Mouse (Mus musculus): ENCODE measurements around the gene Trpm8. TPM values are rescaled to one million over a fixed set of nuclear protein-coding genes. Genes with fewer than 3 reads are reported as not detected.

Gene Trpm8
- polyA plus RNA-seq, 1 experiment from 2014 or later: not detected

DNA sequence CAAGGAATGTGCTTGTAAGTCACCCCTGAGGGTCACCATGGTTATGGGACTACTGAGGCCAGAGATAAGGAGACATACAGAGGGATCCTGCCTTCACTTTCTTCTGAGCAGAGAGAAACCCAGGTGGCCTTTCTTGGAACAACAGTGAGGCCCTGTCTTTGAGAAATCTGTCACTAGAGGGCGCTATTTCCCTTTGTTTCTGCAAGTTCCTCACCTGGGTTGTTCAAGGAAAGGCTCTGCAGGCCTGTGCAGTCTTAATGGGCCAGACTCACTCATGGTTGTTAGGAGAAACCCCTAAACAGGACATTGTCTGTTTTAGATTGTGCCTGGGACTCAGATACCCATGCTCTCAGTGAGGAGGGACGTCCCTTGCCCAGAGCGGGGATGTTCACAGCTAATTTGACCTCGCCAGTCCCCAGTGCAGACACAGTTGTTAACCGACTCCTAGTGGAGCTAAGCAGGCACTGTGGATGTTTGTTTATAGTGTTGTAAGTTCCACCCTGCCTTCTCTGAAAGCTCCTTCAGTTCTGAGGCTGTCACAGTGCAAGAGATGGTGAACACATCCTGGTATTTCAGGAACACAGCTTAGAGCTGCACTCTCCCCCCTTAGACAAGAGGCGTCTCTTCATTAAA lies 80.1 kb downstream of the Trpm8 start:
- H3K4me1 ChIP-seq: no peaks in the 10 kb centered on the region
- no peak overlapping the region for H3K9ac ChIP-seq
- H3K9me3 ChIP-seq: no peaks in the 10 kb centered on the region
- peak; percentile 65; the same call in 1 of the 2 replicates for ATAC-seq (ENCODE audit: insufficient number of reproducible peaks, low FRiP score, low TSS enrichment, low read depth)
- H3K27ac ChIP-seq: no peak overlapping the region
- H3K4me3 ChIP-seq: no peak overlapping the region
- H3K36me3 ChIP-seq: no peaks in the 10 kb centered on the region
- no peak overlapping the region for H3K4me2 ChIP-seq
- 46% methylated on average over 6 of the region's 6 CpGs for WGBS
- no peaks in the 10 kb centered on the region for H3K27me3 ChIP-seq

- Histone ChIP-seq H3K4me3 (no peak overlapping the region), H3K4me2 (no peak overlapping the region), H3K27me3 (no peaks in the 10 kb centered on the region), H3K9ac (no peak overlapping the region), H3K36me3 (no peaks in the 10 kb centered on the region), H3K4me1 (no peaks in the 10 kb centered on the region), H3K27ac (no peak overlapping the region), H3K9me3 (no peaks in the 10 kb centered on the region)
- ATAC-seq (ENCODE audit: insufficient number of reproducible peaks, low FRiP score, low TSS enrichment, low read depth): no peak
- 75% methylated on average over 7 of the region's 7 CpGs for WGBS
These were observed 80.7 kb downstream of the Trpm8 start for GRCm38 (mm10) chr1:88358102-88358654.

GRCm38 (mm10) chr1:88361085-88361484 lies 83.6 kb downstream of the Trpm8 start:
- Histone ChIP-seq H3K4me2 (no peak overlapping the region), H3K4me1 (no peaks in the 10 kb centered on the region), H3K9ac (no peak overlapping the region), H3K4me3 (no peak overlapping the region), H3K36me3 (no peaks in the 10 kb centered on the region), H3K27ac (no peak overlapping the region), H3K9me3 (no peaks in the 10 kb centered on the region), H3K27me3 (no peaks in the 10 kb centered on the region)
- ATAC-seq (ENCODE audit: insufficient number of reproducible peaks, low FRiP score, low TSS enrichment, low read depth): no peak
- WGBS: 68% methylated on average over 4 of the region's 4 CpGs

GRCm38 (mm10) chr1:88366881-88367644 lies 89.6 kb downstream of the Trpm8 start:
- H3K27me3 ChIP-seq: no peaks in the 10 kb centered on the region
- no peak for ATAC-seq (ENCODE audit: insufficient number of reproducible peaks, low FRiP score, low TSS enrichment, low read depth)
- no peaks in the 10 kb centered on the region for H3K4me1 ChIP-seq
- H3K27ac ChIP-seq: no peak overlapping the region
- no peaks in the 10 kb centered on the region for H3K9me3 ChIP-seq
- no peak overlapping the region for H3K9ac ChIP-seq
- no peaks in the 10 kb centered on the region for H3K36me3 ChIP-seq
- 79% methylated on average over 11 of the region's 11 CpGs for WGBS
- no peak overlapping the region for H3K4me2 ChIP-seq
- H3K4me3 ChIP-seq: no peak overlapping the region

GRCm38 (mm10) chr1:88378446-88378845 lies 101.0 kb downstream of the Trpm8 start:
- Histone ChIP-seq H3K27me3 (no peaks in the 10 kb centered on the region), H3K4me1 (no peaks in the 10 kb centered on the region), H3K9ac (no peak overlapping the region), H3K9me3 (no peaks in the 10 kb centered on the region), H3K36me3 (no peaks in the 10 kb centered on the region), H3K4me2 (no peak overlapping the region), H3K4me3 (no peak overlapping the region), H3K27ac (no peak overlapping the region)
- WGBS: 77% methylated on average over 1 of the region's 1 CpGs
- ATAC-seq (ENCODE audit: insufficient number of reproducible peaks, low FRiP score, low TSS enrichment, low read depth): no peak

DNA sequence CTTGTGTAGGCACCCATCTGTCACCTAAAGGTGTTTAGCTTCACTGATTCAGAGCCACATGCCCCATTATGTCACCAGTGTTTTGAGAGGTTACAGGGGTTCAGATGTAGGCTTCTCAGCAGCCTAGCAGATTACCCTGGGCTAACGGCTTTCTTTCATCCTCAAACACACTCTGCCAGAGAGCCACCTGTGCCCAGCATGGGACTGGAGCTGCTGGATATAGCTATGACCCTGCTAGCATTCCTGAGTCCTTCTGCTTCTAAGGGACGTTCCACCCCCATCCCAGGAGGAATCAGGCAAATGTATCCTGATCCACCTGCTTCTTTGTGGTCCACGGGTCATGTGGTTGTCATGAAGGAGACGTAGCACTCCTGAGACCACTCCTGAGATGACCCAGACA lies 114.2 kb downstream of the Trpm8 start:
- no peak for ATAC-seq (ENCODE audit: insufficient number of reproducible peaks, low FRiP score, low TSS enrichment, low read depth)
- H3K9me3 ChIP-seq: no peaks in the 10 kb centered on the region
- H3K4me3 ChIP-seq: no peak overlapping the region
- 69% methylated on average over 4 of the region's 4 CpGs for WGBS
- no peak overlapping the region for H3K9ac ChIP-seq
- H3K36me3 ChIP-seq: no peaks in the 10 kb centered on the region
- no peaks in the 10 kb centered on the region for H3K27me3 ChIP-seq
- no peak overlapping the region for H3K4me2 ChIP-seq
- no peaks in the 10 kb centered on the region for H3K4me1 ChIP-seq
- no peak overlapping the region for H3K27ac ChIP-seq

- H3K27me3 ChIP-seq: no peaks in the 10 kb centered on the region
- no peaks in the 10 kb centered on the region for H3K9me3 ChIP-seq
- no peak overlapping the region for H3K4me3 ChIP-seq
- no peaks in the 10 kb centered on the region for H3K4me1 ChIP-seq
- H3K27ac ChIP-seq: no peak overlapping the region
- WGBS: 86% methylated on average over 5 of the region's 5 CpGs
- no peaks in the 10 kb centered on the region for H3K36me3 ChIP-seq
- ATAC-seq (ENCODE audit: insufficient number of reproducible peaks, low FRiP score, low TSS enrichment, low read depth): no peak
- H3K9ac ChIP-seq: no peak overlapping the region
- no peak overlapping the region for H3K4me2 ChIP-seq
These were observed 115.9 kb downstream of the Trpm8 start for GRCm38 (mm10) chr1:88393321-88393720.

- Histone ChIP-seq H3K36me3 (no peaks in the 10 kb centered on the region), H3K9ac (no peak overlapping the region), H3K4me1 (peaks cover 11% of the 10 kb centered on the region), H3K4me3 (no peak overlapping the region), H3K4me2 (no peak overlapping the region), H3K27me3 (no peaks in the 10 kb centered on the region), H3K9me3 (no peaks in the 10 kb centered on the region), H3K27ac (no peak overlapping the region)
- 54% methylated on average over 3 of the region's 3 CpGs for WGBS
- no peak for ATAC-seq (ENCODE audit: insufficient number of reproducible peaks, low FRiP score, low TSS enrichment, low read depth)
These were observed 125.9 kb downstream of the Trpm8 start for GRCm38 (mm10) chr1:88403378-88403777.

- ATAC-seq (ENCODE audit: insufficient number of reproducible peaks, low FRiP score, low TSS enrichment, low read depth): no peak
- 47% methylated on average over 12 of the region's 12 CpGs for WGBS
These were observed 128.8 kb downstream of the Trpm8 start for GRCm38 (mm10) chr1:88406078-88406806.

DNA sequence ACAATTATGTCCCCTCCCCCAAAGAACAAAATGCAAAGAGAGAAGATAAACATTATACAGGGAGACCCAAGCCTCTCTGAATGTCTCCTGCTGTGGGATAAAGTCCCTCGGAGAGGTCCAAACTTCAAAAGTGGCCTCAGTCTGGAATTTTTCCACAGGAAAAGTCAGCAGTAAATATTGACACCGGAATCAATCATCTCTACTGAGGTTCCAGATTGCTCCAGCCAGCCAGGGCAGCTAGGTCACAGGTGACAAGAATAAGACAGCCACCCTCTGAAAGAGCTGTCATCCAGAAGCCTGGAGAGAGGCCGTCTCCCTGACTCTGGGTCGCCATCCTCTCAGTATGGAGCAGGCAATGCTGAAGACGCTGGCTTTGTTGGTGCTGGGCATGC lies 129.3 kb downstream of the Trpm8 start, which contains the start of gene Spp2:
Spp2 (plus strand) TSS at position 155 of the 392 bp plus-strand sequence.
- Histone ChIP-seq H3K4me2 (no peak within 1 kb of the TSS), H3K4me1 (peaks cover 11% of the 10 kb centered on the region), H3K27ac (no peak within 1 kb of the TSS), H3K27me3 (no peaks in the 10 kb centered on the region), H3K9ac (no peak within 1 kb of the TSS), H3K36me3 (no peaks in the 10 kb centered on the region), H3K4me3 (no peak within 1 kb of the TSS), H3K9me3 (no peaks in the 10 kb centered on the region)
- WGBS: 82% methylated on average over 5 of the region's 5 CpGs
- ATAC-seq (ENCODE audit: insufficient number of reproducible peaks, low FRiP score, low TSS enrichment, low read depth): no peak

More at GRCm38 (mm10) chr1:88406078-88406806, 128.8 kb downstream of the Trpm8 start:
- Histone ChIP-seq H3K9me3 (no peaks in the 10 kb centered on the region), H3K4me3 (no peak overlapping the region), H3K36me3 (no peaks in the 10 kb centered on the region), H3K27ac (no peak overlapping the region), H3K27me3 (no peaks in the 10 kb centered on the region), H3K9ac (no peak overlapping the region), H3K4me2 (no peak overlapping the region), H3K4me1 (peaks cover 11% of the 10 kb centered on the region)

GRCm38 (mm10) chr1:88408340-88408739 lies 130.9 kb downstream of the Trpm8 start:
- WGBS: 87% methylated on average over 4 of the region's 4 CpGs
- Histone ChIP-seq H3K27ac (no peak overlapping the region), H3K4me3 (no peak overlapping the region), H3K27me3 (no peaks in the 10 kb centered on the region), H3K4me1 (peaks cover 10% of the 10 kb centered on the region), H3K9ac (no peak overlapping the region), H3K4me2 (no peak overlapping the region), H3K9me3 (no peaks in the 10 kb centered on the region), H3K36me3 (no peaks in the 10 kb centered on the region)
- ATAC-seq (ENCODE audit: insufficient number of reproducible peaks, low FRiP score, low TSS enrichment, low read depth): no peak

- H3K9ac ChIP-seq: no peak overlapping the region
- H3K27ac ChIP-seq: no peak overlapping the region
- H3K4me1 ChIP-seq: no peaks in the 10 kb centered on the region
- no peaks in the 10 kb centered on the region for H3K27me3 ChIP-seq
- no peaks in the 10 kb centered on the region for H3K36me3 ChIP-seq
- no peak overlapping the region for H3K4me2 ChIP-seq
- H3K9me3 ChIP-seq: no peaks in the 10 kb centered on the region
- ATAC-seq (ENCODE audit: insufficient number of reproducible peaks, low FRiP score, low TSS enrichment, low read depth): no peak
- WGBS: 66% methylated on average over 5 of the region's 5 CpGs
- H3K4me3 ChIP-seq: no peak overlapping the region
These were observed 134.6 kb downstream of the Trpm8 start for GRCm38 (mm10) chr1:88412013-88412412.

Measured in limb, embryonic 15.5 days (tissue).